Mouse (Mus musculus): ENCODE measurements around the gene Eif3g. TPM values are rescaled to one million over a fixed set of nuclear protein-coding genes. Genes with fewer than 3 reads are reported as not detected.
A peak's percentile ranks its signal among the peaks of the same experiment; 100 is the strongest.

Eif3g gene
- polyA plus RNA-seq, 1 experiment = 103 TPM

GRCm38 (mm10) chr9:20888386-20888765 lies 10.0 kb downstream of the Eif3g start:
- peak overlapping the region; percentile 39 for H3K27ac ChIP-seq (ENCODE audit: insufficient read depth, low read length)
- H3K27me3 ChIP-seq (ENCODE audit: control insufficient read depth, insufficient read depth, low read length) = no peaks in the 10 kb centered on the region
- TF ChIP-seq POLR2A (IDR thresholded peaks at IDR 0.05; ENCODE audit: low read depth, low read length) (no peak), CTCF (IDR thresholded peaks at IDR 0.05; ENCODE audit: extremely low read depth, insufficient read depth, insufficient read length, insufficient replicate concordance) (no peak)
- under 1% methylated on average over 30 of the region's 30 CpGs for WGBS
- H3K4me3 ChIP-seq (ENCODE audit: extremely low read depth, insufficient read depth, insufficient read length) = peak overlapping the region; percentile 76
- H3K4me1 ChIP-seq (ENCODE audit: control insufficient read depth, insufficient read depth, insufficient read length) = no peaks in the 10 kb centered on the region
- H3K36me3 ChIP-seq (ENCODE audit: control insufficient read depth, insufficient read depth, low read length) = peaks cover 29% of the 10 kb centered on the region
- no peak for DNase-seq (ENCODE audit: low read depth in 1 of 2, low spot score in 2 of 2)

- TF ChIP-seq CTCF (IDR thresholded peaks at IDR 0.05; ENCODE audit: extremely low read depth, insufficient read depth, insufficient read length, insufficient replicate concordance) = no peak
- TF ChIP-seq POLR2A (IDR thresholded peaks at IDR 0.05; ENCODE audit: low read depth, low read length) = peak; percentile 89
- Histone ChIP-seq H3K4me3 (ENCODE audit: extremely low read depth, insufficient read depth, insufficient read length) (peak within 1 kb of the TSS; percentile 76), H3K27me3 (ENCODE audit: control insufficient read depth, insufficient read depth, low read length) (no peaks in the 10 kb centered on the region), H3K4me1 (ENCODE audit: control insufficient read depth, insufficient read depth, insufficient read length) (no peaks in the 10 kb centered on the region), H3K27ac (ENCODE audit: insufficient read depth, low read length) (peak within 1 kb of the TSS; percentile 90), H3K36me3 (ENCODE audit: control insufficient read depth, insufficient read depth, low read length) (peaks cover 27% of the 10 kb centered on the region)
- peak; percentile 92 to 94 for DNase-seq (ENCODE audit: low read depth in 1 of 2, low spot score in 2 of 2)
- WGBS = under 1% methylated on average over 43 of the region's 43 CpGs
Measured at GRCm38 (mm10) chr9:20887704-20888385, 10.6 kb downstream of the Eif3g start, which contains the start of gene Ppan. Gene Ppan, plus strand, starts transcription at chr9:20888175.

- no peak overlapping the region for H3K4me3 ChIP-seq (ENCODE audit: extremely low read depth, insufficient read depth, insufficient read length)
- DNase-seq (ENCODE audit: low read depth in 1 of 2, low spot score in 2 of 2) = no peak
- H3K36me3 ChIP-seq (ENCODE audit: control insufficient read depth, insufficient read depth, low read length) = peaks cover 26% of the 10 kb centered on the region
- no peaks in the 10 kb centered on the region for H3K4me1 ChIP-seq (ENCODE audit: control insufficient read depth, insufficient read depth, insufficient read length)
- H3K27me3 ChIP-seq (ENCODE audit: control insufficient read depth, insufficient read depth, low read length) = no peaks in the 10 kb centered on the region
- H3K27ac ChIP-seq (ENCODE audit: insufficient read depth, low read length) = no peak overlapping the region
- no peak for TF ChIP-seq POLR2A (IDR thresholded peaks at IDR 0.05; ENCODE audit: low read depth, low read length)
- no peak for TF ChIP-seq CTCF (IDR thresholded peaks at IDR 0.05; ENCODE audit: extremely low read depth, insufficient read depth, insufficient read length, insufficient replicate concordance)
- WGBS = 94% methylated on average over 6 of the region's 6 CpGs
Measured at GRCm38 (mm10) chr9:20887191-20887590, 11.2 kb downstream of the Eif3g start.

- no peaks in the 10 kb centered on the region for H3K27me3 ChIP-seq (ENCODE audit: control insufficient read depth, insufficient read depth, low read length)
- H3K36me3 ChIP-seq (ENCODE audit: control insufficient read depth, insufficient read depth, low read length) = peaks cover 19% of the 10 kb centered on the region
- H3K27ac ChIP-seq (ENCODE audit: insufficient read depth, low read length) = no peak overlapping the region
- DNase-seq (ENCODE audit: low read depth in 1 of 2, low spot score in 2 of 2) = no peak
- H3K4me3 ChIP-seq (ENCODE audit: extremely low read depth, insufficient read depth, insufficient read length) = no peak overlapping the region
- 99% methylated on average over 2 of the region's 2 CpGs for WGBS
- no peak for TF ChIP-seq POLR2A (IDR thresholded peaks at IDR 0.05; ENCODE audit: low read depth, low read length)
- no peak for TF ChIP-seq CTCF (IDR thresholded peaks at IDR 0.05; ENCODE audit: extremely low read depth, insufficient read depth, insufficient read length, insufficient replicate concordance)
- no peaks in the 10 kb centered on the region for H3K4me1 ChIP-seq (ENCODE audit: control insufficient read depth, insufficient read depth, insufficient read length)
Measured at GRCm38 (mm10) chr9:20886563-20886962, 11.9 kb downstream of the Eif3g start.

- no peak for TF ChIP-seq CTCF (IDR thresholded peaks at IDR 0.05; ENCODE audit: extremely low read depth, insufficient read depth, insufficient read length, insufficient replicate concordance)
- no peak for TF ChIP-seq POLR2A (IDR thresholded peaks at IDR 0.05; ENCODE audit: low read depth, low read length)
- Histone ChIP-seq H3K27me3 (ENCODE audit: control insufficient read depth, insufficient read depth, low read length) (no peaks in the 10 kb centered on the region), H3K36me3 (ENCODE audit: control insufficient read depth, insufficient read depth, low read length) (no peaks in the 10 kb centered on the region; the same call in 1 of the 2 replicates), H3K4me1 (ENCODE audit: control insufficient read depth, insufficient read depth, insufficient read length) (0 out of 2 replicates have a peak, but pooled peaks cover 4% of the 10 kb centered on the region), H3K4me3 (ENCODE audit: extremely low read depth, insufficient read depth, insufficient read length) (peak within 1 kb of the TSS; percentile 61), H3K27ac (ENCODE audit: insufficient read depth, low read length) (peak within 1 kb of the TSS; percentile 91)
- no peak for DNase-seq (ENCODE audit: low read depth in 1 of 2, low spot score in 2 of 2)
- 86% methylated on average over 13 of the region's 13 CpGs for WGBS
Measured at GRCm38 (mm10) chr9:20879097-20879792, 19.2 kb downstream of the Eif3g start, which contains the start of gene Angptl6. Gene Angptl6, minus strand, starts transcription at chr9:20879727.

- WGBS = 20% methylated on average over 10 of the region's 10 CpGs
- DNase-seq (ENCODE audit: low read depth in 1 of 2, low spot score in 2 of 2) = peak in 1 of 2 experiments; percentile 30
- no peaks in the 10 kb centered on the region for H3K27me3 ChIP-seq (ENCODE audit: control insufficient read depth, insufficient read depth, low read length)
- H3K27ac ChIP-seq (ENCODE audit: insufficient read depth, low read length) = peak overlapping the region; percentile 91
- no peak for TF ChIP-seq CTCF (IDR thresholded peaks at IDR 0.05; ENCODE audit: extremely low read depth, insufficient read depth, insufficient read length, insufficient replicate concordance)
- no peak for TF ChIP-seq POLR2A (IDR thresholded peaks at IDR 0.05; ENCODE audit: low read depth, low read length)
- H3K4me3 ChIP-seq (ENCODE audit: extremely low read depth, insufficient read depth, insufficient read length) = peak overlapping the region; percentile 61
- peaks cover 2% of the 10 kb centered on the region for H3K36me3 ChIP-seq (ENCODE audit: control insufficient read depth, insufficient read depth, low read length)
- 0 out of 2 replicates have a peak, but pooled peaks cover 4% of the 10 kb centered on the region for H3K4me1 ChIP-seq (ENCODE audit: control insufficient read depth, insufficient read depth, insufficient read length)
Measured at GRCm38 (mm10) chr9:20878710-20879065, 19.7 kb downstream of the Eif3g start.
